Mouse (Mus musculus) testis, adult 2 months (tissue): ENCODE results near the gene Ptpa. TPM values are rescaled to one million over a fixed set of nuclear protein-coding genes. Genes with fewer than 3 reads are reported as not detected.

Experiments
- H3K27ac ChIP-seq: fragments of 200-500 bp; 2 replicates; pipeline ENCODE4 v1.5.1; 2012; ENCODE audit warnings: low read depth, low read length; ENCODE audit not compliant: control insufficient read depth, insufficient read depth
- H3K27me3 ChIP-seq: fragments of 200-500 bp; 2 replicates; pipeline ENCODE4 v1.6.1; 2012; ENCODE audit warnings: mild to moderate bottlenecking, low read length, moderate library complexity; ENCODE audit not compliant: control insufficient read depth, insufficient read depth
- H3K36me3 ChIP-seq: fragments of 200-500 bp; 2 replicates; pipeline ENCODE4 v1.6.1; 2012; ENCODE audit warnings: mild to moderate bottlenecking, low read length; ENCODE audit not compliant: control insufficient read depth, insufficient read depth
- H3K4me1 ChIP-seq: fragments of 200-500 bp; 2 replicates; pipeline ENCODE4 v1.6.1; 2012; ENCODE audit warnings: low read length; ENCODE audit not compliant: control insufficient read depth, insufficient read depth
- H3K4me3 ChIP-seq: fragments of 200-500 bp; 2 replicates; pipeline ENCODE4 v1.5.1; 2012; ENCODE audit warnings: low read depth, mild to moderate bottlenecking, low read length, moderate library complexity, mixed read lengths; ENCODE audit not compliant: control insufficient read depth
- CTCF ChIP-seq: fragments of 200-500 bp; IDR thresholded peaks from 2 replicates; pipeline ENCODE4 v1.5.1; 2012; ENCODE audit warnings: low read depth, mild to moderate bottlenecking, inconsistent platforms, low read length, moderate library complexity; ENCODE audit not compliant: control insufficient read depth, insufficient read depth, insufficient replicate concordance
- POLR2A ChIP-seq: fragments of 200-500 bp; IDR thresholded peaks from 2 replicates; pipeline ENCODE4 v1.6.1; 2012; ENCODE audit warnings: low read depth, mild to moderate bottlenecking, inconsistent platforms, low read length, moderate library complexity; ENCODE audit not compliant: control insufficient read depth
- polyA plus RNA-seq: library from polyadenylated mRNA; depleted of rRNA; stranded (reverse); fragments of >200 nt; gene quantifications from 2 replicates; pipeline ENCODE4 v1.2.3, GENCODE M21; 2012

Gene Ptpa
- polyA plus RNA-seq, 1 experiment = 87.3 TPM

DNA sequence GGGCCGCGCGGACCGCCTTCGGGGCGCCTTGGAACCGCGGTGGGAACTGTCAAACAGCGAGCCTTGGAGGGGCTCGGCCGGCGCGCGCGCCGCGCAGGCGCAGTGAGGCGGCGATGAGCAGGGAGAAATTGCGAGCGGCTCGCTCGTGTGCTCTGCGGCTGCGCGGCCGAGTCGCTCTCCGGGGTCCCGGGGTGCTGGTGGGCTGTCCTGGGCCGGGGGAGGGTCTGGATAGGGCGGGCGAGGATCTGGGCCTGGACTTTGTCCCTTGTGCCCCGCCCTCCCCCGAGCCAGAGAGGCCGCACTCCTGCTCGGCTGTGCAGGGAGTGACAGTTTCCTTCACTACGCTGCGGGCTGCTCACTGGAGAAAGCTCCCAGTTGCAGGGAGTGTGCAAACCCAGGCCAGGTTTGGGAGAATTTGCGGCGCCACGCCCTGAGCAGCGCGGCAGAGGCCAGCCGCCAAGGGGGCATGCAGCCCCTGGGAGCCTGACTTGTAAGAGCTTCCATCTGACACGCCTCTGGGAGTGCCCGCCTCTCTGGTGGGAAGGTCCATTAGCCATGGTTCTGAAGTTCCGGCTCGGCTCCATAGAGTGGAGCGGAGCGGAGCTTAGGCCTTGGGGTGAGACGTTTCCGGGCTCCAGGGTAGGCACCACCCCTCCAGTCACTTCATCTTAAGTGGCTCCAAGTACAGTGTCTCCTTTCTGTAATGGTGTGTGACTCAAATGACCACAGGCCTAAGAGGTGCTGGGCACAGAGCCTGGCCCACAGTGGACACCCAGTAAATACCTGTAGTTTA lies 23.1 kb upstream of the Ptpa start:
- TF ChIP-seq POLR2A (no peak; the same call in 1 of the 2 replicates), CTCF (0 out of 2 replicates have a peak, but pooled peaks have one; percentile 2)
- H3K4me3 ChIP-seq = peak overlapping the region; percentile 95
- H3K4me1 ChIP-seq = peaks cover 15% of the 10 kb centered on the region
- H3K27me3 ChIP-seq = no peaks in the 10 kb centered on the region
- peak overlapping the region; percentile 98 for H3K27ac ChIP-seq
- H3K36me3 ChIP-seq = no peaks in the 10 kb centered on the region

DNA sequence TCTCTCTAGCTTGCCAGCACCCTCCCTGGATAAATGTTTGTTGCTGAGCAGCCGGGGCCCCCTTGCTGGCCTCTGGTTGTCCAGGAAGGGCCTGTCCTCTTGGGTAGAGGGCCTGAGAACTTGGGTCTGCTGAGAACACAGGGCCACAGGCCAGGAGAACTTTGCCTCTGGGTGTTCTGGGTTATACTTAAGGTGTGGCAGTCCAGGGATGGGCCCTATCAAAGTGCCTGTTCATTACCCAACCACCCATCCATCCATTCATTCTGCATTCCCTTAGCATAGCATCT lies 22.5 kb upstream of the Ptpa start:
- Histone ChIP-seq H3K27me3 (no peaks in the 10 kb centered on the region), H3K4me1 (peaks cover 15% of the 10 kb centered on the region), H3K36me3 (no peaks in the 10 kb centered on the region), H3K4me3 (peak overlapping the region; percentile 95), H3K27ac (no peak overlapping the region; the same call in 1 of the 2 replicates)
- TF ChIP-seq CTCF (no peak), POLR2A (no peak)

GRCm38 (mm10) chr2:30395757-30396156 lies 20.1 kb upstream of the Ptpa start:
- Histone ChIP-seq H3K27me3 (no peaks in the 10 kb centered on the region), H3K4me3 (no peak overlapping the region), H3K4me1 (peaks cover 15% of the 10 kb centered on the region), H3K36me3 (no peaks in the 10 kb centered on the region; the same call in 1 of the 2 replicates), H3K27ac (no peak overlapping the region)
- no peak for TF ChIP-seq CTCF
- TF ChIP-seq POLR2A = no peak

- H3K4me3 ChIP-seq = no peak overlapping the region
- no peak for TF ChIP-seq POLR2A
- TF ChIP-seq CTCF = no peak
- no peaks in the 10 kb centered on the region; the same call in 1 of the 2 replicates for H3K36me3 ChIP-seq
- peaks cover 12% of the 10 kb centered on the region for H3K4me1 ChIP-seq
- no peak overlapping the region for H3K27ac ChIP-seq
- H3K27me3 ChIP-seq = no peaks in the 10 kb centered on the region
Observed at GRCm38 (mm10) chr2:30396246-30396645, 19.6 kb upstream of the Ptpa start.

GRCm38 (mm10) chr2:30397986-30398512 lies 17.8 kb upstream of the Ptpa start:
- Histone ChIP-seq H3K4me3 (no peak overlapping the region), H3K4me1 (peaks cover 5% of the 10 kb centered on the region), H3K36me3 (no peaks in the 10 kb centered on the region; the same call in 1 of the 2 replicates), H3K27ac (no peak overlapping the region), H3K27me3 (no peaks in the 10 kb centered on the region)
- no peak for TF ChIP-seq POLR2A
- TF ChIP-seq CTCF = no peak

- Histone ChIP-seq H3K4me1 (no peaks in the 10 kb centered on the region), H3K27ac (no peak overlapping the region), H3K4me3 (no peak overlapping the region), H3K27me3 (no peaks in the 10 kb centered on the region), H3K36me3 (no peaks in the 10 kb centered on the region; the same call in 1 of the 2 replicates)
- TF ChIP-seq POLR2A = no peak
- TF ChIP-seq CTCF = no peak
Observed at GRCm38 (mm10) chr2:30399191-30400171, 16.4 kb upstream of the Ptpa start.

- Histone ChIP-seq H3K4me1 (no peaks in the 10 kb centered on the region), H3K27me3 (no peaks in the 10 kb centered on the region), H3K27ac (no peak overlapping the region), H3K36me3 (no peaks in the 10 kb centered on the region; the same call in 1 of the 2 replicates), H3K4me3 (no peak overlapping the region)
- no peak for TF ChIP-seq CTCF
- no peak; the same call in 1 of the 2 replicates for TF ChIP-seq POLR2A
Observed at GRCm38 (mm10) chr2:30401581-30401980, 14.3 kb upstream of the Ptpa start.
